Mouse (Mus musculus) liver, adult 2 months (tissue): ENCODE measurements at regions not wholly inside any gene's neighbourhood (a gene's known extent, or its start where the extent isn't known, plus 50 kb on each side); places are given as distances from the start of the nearest gene placed in this dataset.

Source experiments
- CTCF ChIP-seq: fragments of 200-500 bp; IDR thresholded peaks from 2 replicates; pipeline ENCODE4 v1.5.1; 2011; ENCODE audit warnings: low read depth, low read length, control low read depth
- POLR2A ChIP-seq: fragments of 200-500 bp; IDR thresholded peaks from 2 replicates; pipeline ENCODE4 v1.6.1; 2011; ENCODE audit warnings: low read length, control low read depth; ENCODE audit not compliant: insufficient read depth; ENCODE audit errors: extremely low read depth

DNA sequence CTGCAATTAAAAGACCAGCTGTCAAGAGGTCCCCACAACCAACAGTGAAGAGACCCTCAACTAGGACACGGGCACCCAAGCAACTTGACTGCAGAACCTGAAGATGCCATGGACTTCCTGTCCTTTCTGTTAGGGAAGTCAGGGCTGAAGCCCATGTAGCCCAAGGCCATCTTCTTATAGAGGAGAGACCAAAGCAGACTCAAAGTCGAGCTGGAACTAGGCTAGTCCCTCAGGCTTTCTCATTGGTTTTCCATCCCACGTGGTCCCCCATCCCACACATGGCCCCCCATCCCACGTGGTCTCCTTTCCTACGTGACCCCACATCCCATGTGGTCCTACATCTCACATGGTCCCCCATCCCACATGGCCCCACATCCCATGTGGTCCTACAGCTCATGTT, 125.1 kb upstream of the Haao start:
- TF ChIP-seq POLR2A (no peak), CTCF (no peak)
